Mouse (Mus musculus): Measurements from ENCODE around the gene Ints3.

Ints3 gene

GRCm38 (mm10) chr3:90391004-90391403 lies 42.4 kb downstream of the Ints3 start:
- no peak for DNase-seq (ENCODE audit: low spot score in 2 of 2)

GRCm38 (mm10) chr3:90389511-90390490 lies 43.6 kb downstream of the Ints3 start, which contains the start of gene Slc27a3:
Gene Slc27a3 (minus strand): TSS chr3:90389938.
- no peak for DNase-seq (ENCODE audit: low spot score in 2 of 2)

- peak in 1 of 2 experiments; percentile 12 for DNase-seq (ENCODE audit: low spot score in 2 of 2)
These were observed 44.5 kb downstream of the Ints3 start for GRCm38 (mm10) chr3:90388726-90389510.

GRCm38 (mm10) chr3:90388192-90388591 lies 45.2 kb downstream of the Ints3 start:
- DNase-seq (ENCODE audit: low spot score in 2 of 2): no peak

- DNase-seq (ENCODE audit: low spot score in 2 of 2): no peak
These were observed 45.9 kb downstream of the Ints3 start for GRCm38 (mm10) chr3:90387483-90387882.

GRCm38 (mm10) chr3:90386817-90387216 lies 46.6 kb downstream of the Ints3 start:
- DNase-seq (ENCODE audit: low spot score in 2 of 2): no peak

GRCm38 (mm10) chr3:90384851-90385375 lies 48.5 kb downstream of the Ints3 start:
- DNase-seq (ENCODE audit: low spot score in 2 of 2): no peak

- DNase-seq (ENCODE audit: low spot score in 2 of 2): no peak
These were observed 49.7 kb downstream of the Ints3 start for GRCm38 (mm10) chr3:90383690-90384089.

GRCm38 (mm10) chr3:90381727-90382126 lies 51.7 kb downstream of the Ints3 start:
- DNase-seq (ENCODE audit: low spot score in 2 of 2): no peak

- no peak for DNase-seq (ENCODE audit: low spot score in 2 of 2)
These were observed 54.9 kb downstream of the Ints3 start for GRCm38 (mm10) chr3:90378496-90378895.

- no peak for DNase-seq (ENCODE audit: low spot score in 2 of 2)
These were observed 57.2 kb downstream of the Ints3 start for GRCm38 (mm10) chr3:90376247-90376585.

GRCm38 (mm10) chr3:90375562-90376246 lies 57.7 kb downstream of the Ints3 start:
- no peak for DNase-seq (ENCODE audit: low spot score in 2 of 2)

- no peak for DNase-seq (ENCODE audit: low spot score in 2 of 2)
These were observed 59.1 kb downstream of the Ints3 start for GRCm38 (mm10) chr3:90374368-90374767.

GRCm38 (mm10) chr3:90373432-90374028 lies 59.9 kb downstream of the Ints3 start:
- peak; percentile 62 to 85 for DNase-seq (ENCODE audit: low spot score in 2 of 2)

- DNase-seq (ENCODE audit: low spot score in 2 of 2): no peak
These were observed 60.6 kb downstream of the Ints3 start for GRCm38 (mm10) chr3:90372817-90373216.

GRCm38 (mm10) chr3:90371857-90372256 lies 61.6 kb downstream of the Ints3 start:
- no peak for DNase-seq (ENCODE audit: low spot score in 2 of 2)

- no peak for DNase-seq (ENCODE audit: low spot score in 2 of 2)
These were observed 64.4 kb downstream of the Ints3 start for GRCm38 (mm10) chr3:90369041-90369440.

- no peak for DNase-seq (ENCODE audit: low spot score in 2 of 2)
These were observed 66.3 kb downstream of the Ints3 start for GRCm38 (mm10) chr3:90367001-90367632.

GRCm38 (mm10) chr3:90362346-90362745 lies 71.1 kb downstream of the Ints3 start:
- no peak for DNase-seq (ENCODE audit: low spot score in 2 of 2)

GRCm38 (mm10) chr3:90361476-90361875 lies 71.9 kb downstream of the Ints3 start:
- no peak for DNase-seq (ENCODE audit: low spot score in 2 of 2)

GRCm38 (mm10) chr3:90359230-90359629 lies 74.2 kb downstream of the Ints3 start:
- no peak for DNase-seq (ENCODE audit: low spot score in 2 of 2)

Data from thymus, postnatal 10 days (tissue).